Comparison of ENCODE assay signal across 20 mouse cellular contexts in genomic region chr1:180600578-180600977, GRCm38 (mm10). TPM values are rescaled to one million over a fixed set of nuclear protein-coding genes. Genes with fewer than 3 reads are reported as not detected.
DNase-seq lines count a peak whose midpoint lies in the region; TF ChIP-seq lines count a peak whose summit lies in the region.
"Had no signal": no experiment of that assay in that cellular context is flagged by ENCODE, and none has a peak within 500 bp of the region (broad histone marks: within the 10 kb centered on the region; RNA-seq: fewer than 3 reads in every experiment).

No protein-coding gene starts in this region.

- H3ac ChIP-seq in myocyte (ENCODE audit: control insufficient read depth, insufficient read length) = no peak overlapping the region

- DNase-seq in testis, postnatal 14 days (ENCODE audit: low spot score) = no peak
- no peak for DNase-seq in ovary, postnatal 10 days (ENCODE audit: low spot score)
- DNase-seq in adrenal gland, adult (ENCODE audit: inconsistent age in 2 of 2, low spot score in 1 of 2) = no peak
- DNase-seq in MN1 (ENCODE audit: low spot score) = no peak
- DNase-seq: adrenal gland, adult 8-10 months; adrenal gland, postnatal 14 days; adrenal gland, postnatal 36 days; cerebellum, adult 11 months; cerebellum, adult 18-20 months; cerebellum, adult 8-10 months; cerebellum, adult 9-11 months; cerebellum, postnatal 25 days had no signal

- no peaks in the 10 kb centered on the region for H3K27me3 ChIP-seq in testis, adult 2 months (ENCODE audit: control insufficient read depth, insufficient read depth, low read length)
- no peaks in the 10 kb centered on the region for H3K27me3 ChIP-seq in myocyte (ENCODE audit: control insufficient read depth, insufficient read depth, insufficient read length)
- H3K27me3 ChIP-seq: embryonic facial prominence, embryonic 12.5 days; forebrain, embryonic 12.5 days had no signal

- no peaks in the 10 kb centered on the region for H3K4me1 ChIP-seq in testis, adult 2 months (ENCODE audit: control insufficient read depth, insufficient read depth, low read length)
- H3K4me1 ChIP-seq in bone marrow, adult 2 months (ENCODE audit: control insufficient read depth, insufficient read depth, low read length) = peaks cover 1% of the 10 kb centered on the region
- peaks cover 29% of the 10 kb centered on the region for H3K4me1 ChIP-seq in brown adipose tissue, adult 24 weeks (ENCODE audit: control insufficient read depth, insufficient read depth, insufficient read length, low read length)
- H3K4me1 ChIP-seq: embryonic facial prominence, embryonic 10.5 days; embryonic facial prominence, embryonic 12.5 days; forebrain, embryonic 10.5 days had no signal

- no peak for TF ChIP-seq CTCF in testis, adult 2 months (IDR thresholded peaks at IDR 0.05; ENCODE audit: control insufficient read depth, insufficient read depth, insufficient replicate concordance, low read depth, low read length)
- no peak for TF ChIP-seq CTCF in bone marrow, adult 2 months (IDR thresholded peaks at IDR 0.05; ENCODE audit: control insufficient read depth, insufficient read depth, low read length)

- no peaks in the 10 kb centered on the region for H3K79me2 ChIP-seq in myocyte (ENCODE audit: control insufficient read depth, insufficient read depth)

- no peak overlapping the region for H3K27ac ChIP-seq in testis, adult 2 months (ENCODE audit: control insufficient read depth, insufficient read depth, low read depth, low read length)
- peak overlapping the region; percentile 21; the same call in 1 of the 2 replicates for H3K27ac ChIP-seq in bone marrow, adult 2 months (ENCODE audit: control insufficient read depth, insufficient read depth, low read depth, low read length, poor library complexity)
- peak overlapping the region; percentile 95 for H3K27ac ChIP-seq in brown adipose tissue, adult 24 weeks (replicated peaks; ENCODE audit: low read depth, low read length)
- H3K27ac ChIP-seq: embryonic facial prominence, embryonic 10.5 days; embryonic facial prominence, embryonic 12.5 days; forebrain, embryonic 10.5 days; forebrain, embryonic 12.5 days had no signal

- H3K4me2 ChIP-seq in myocyte (ENCODE audit: low read depth) = no peak overlapping the region
- H3K4me2 ChIP-seq: embryonic facial prominence, embryonic 12.5 days; forebrain, embryonic 12.5 days had no signal

- H3K4me3 ChIP-seq in testis, adult 2 months (ENCODE audit: control insufficient read depth, low read depth, low read length) = peak overlapping the region; percentile 7; the same call in 1 of the 2 replicates
- no peak overlapping the region for H3K4me3 ChIP-seq in bone marrow, adult 2 months (replicated peaks; ENCODE audit: control insufficient read depth, low read depth, low read length)
- H3K4me3 ChIP-seq in brown adipose tissue, adult 24 weeks (ENCODE audit: insufficient read depth, low read depth, low read length) = no peak overlapping the region
- no peak overlapping the region for H3K4me3 ChIP-seq in myocyte
- H3K4me3 ChIP-seq: embryonic facial prominence, embryonic 10.5 days; embryonic facial prominence, embryonic 12.5 days; forebrain, embryonic 10.5 days; forebrain, embryonic 12.5 days had no signal

- TF ChIP-seq POLR2A in testis, adult 2 months (IDR thresholded peaks at IDR 0.05; ENCODE audit: control insufficient read depth, low read depth, low read length) = no peak
- no peak for TF ChIP-seq POLR2A in bone marrow, adult 2 months (IDR thresholded peaks at IDR 0.05; ENCODE audit: borderline replicate concordance, control insufficient read depth, low read depth, low read length)
- TF ChIP-seq POLR2A in myocyte (IDR thresholded peaks at IDR 0.05; ENCODE audit: insufficient read length, low read depth) = no peak

- H3K36me3 ChIP-seq in testis, adult 2 months (ENCODE audit: control insufficient read depth, insufficient read depth, low read length) = peaks cover 10% of the 10 kb centered on the region
- H3K36me3 ChIP-seq in myocyte (ENCODE audit: control insufficient read depth, insufficient read depth) = peaks cover 13% of the 10 kb centered on the region

- 56% methylated on average over 6 of the region's 6 CpGs for WGBS in bone marrow, adult 2 months

TF ChIP-seq in myocyte, 11 proteins besides CTCF, POLR2A, EP300 and RAD21:
- no peak for TF ChIP-seq TCF12 (IDR thresholded peaks at IDR 0.05; ENCODE audit: insufficient read depth, poor library complexity, severe bottlenecking)
- no peak for TF ChIP-seq E2F4 (IDR thresholded peaks at IDR 0.05; ENCODE audit: insufficient read depth)
- peak in 1 of 3 experiments; percentile 45 for TF ChIP-seq MYOD1 (IDR thresholded peaks at IDR 0.05; ENCODE audit: control insufficient read depth in 1 of 3, insufficient read length in 2 of 3, low read depth in 2 of 3)
- peak in 2 of 3 experiments; percentile 63 for TF ChIP-seq MYOG (IDR thresholded peaks at IDR 0.05; ENCODE audit: control insufficient read depth in 1 of 3, insufficient read depth in 1 of 3, insufficient read length in 2 of 3, low read depth in 2 of 3)

RNA-seq across cellular contexts. Expression of gene Parp1, which starts 31.9 kb away (rescaled TPM):
- 39.9 and 47.5 TPM in 2 replicates for polyA plus RNA-seq in testis, adult 2 months (2012; rRNA removed)
- polyA plus RNA-seq in bone marrow, adult 2 months (2011; ENCODE audit: insufficient read depth, insufficient read length, low replicate concordance, missing spikeins) = 22.0 and 57.7 TPM in 2 replicates
- polyA plus RNA-seq in brown adipose tissue, adult 24 weeks (2012; ENCODE audit: insufficient read depth, insufficient read length, missing spikeins) = 53.1 and 67.8 TPM in 2 replicates
- polyA plus RNA-seq in myocyte (2012; fragmentation: generic; extraction: Trizol) = 29.2 TPM

RNA-seq across cellular contexts. Expression of gene Lin9, which starts 40.4 kb away (rescaled TPM):
- polyA plus RNA-seq in testis, adult 2 months (2012; rRNA removed) = 11.1 and 13.5 TPM in 2 replicates
- polyA plus RNA-seq in bone marrow, adult 2 months (2011; ENCODE audit: insufficient read depth, insufficient read length, low replicate concordance, missing spikeins) = 8.0 and 14.3 TPM in 2 replicates
- polyA plus RNA-seq in brown adipose tissue, adult 24 weeks (2012; ENCODE audit: insufficient read depth, insufficient read length, missing spikeins) = 3.4 and 5.9 TPM in 2 replicates
- polyA plus RNA-seq in myocyte (2012; fragmentation: generic; extraction: Trizol) = 1.9 TPM
